Mouse (Mus musculus): Measurements from ENCODE around the gene Vac14. TPM values are rescaled to one million over a fixed set of nuclear protein-coding genes. Genes with fewer than 3 reads are reported as not detected.

The Vac14 gene
- polyA plus RNA-seq, 1 experiment from 2014 or later: 27.7 TPM

- H3K4me1 ChIP-seq: no peaks in the 10 kb centered on the region
- H3K27me3 ChIP-seq (ENCODE audit: low read depth, poor library complexity, severe bottlenecking): no peaks in the 10 kb centered on the region
- H3K27ac ChIP-seq (replicated peaks): no peak overlapping the region
- H3K9me3 ChIP-seq (replicated peaks): no peaks in the 10 kb centered on the region
- H3K36me3 ChIP-seq: peaks cover 75% of the 10 kb centered on the region
- H3K4me3 ChIP-seq: no peak overlapping the region
- WGBS: 87% methylated on average over 2 of the region's 2 CpGs
- no peak for DNase-seq (ENCODE audit: low spot score)
These were observed 54.8 kb downstream of the Vac14 start for GRCm38 (mm10) chr8:110673168-110673567.

- Histone ChIP-seq H3K27me3 (ENCODE audit: low read depth, poor library complexity, severe bottlenecking) (no peaks in the 10 kb centered on the region), H3K4me1 (peaks cover 6% of the 10 kb centered on the region), H3K27ac (replicated peaks) (no peak overlapping the region), H3K9me3 (replicated peaks) (no peaks in the 10 kb centered on the region), H3K36me3 (peaks cover 77% of the 10 kb centered on the region), H3K4me3 (no peak overlapping the region)
- DNase-seq (ENCODE audit: low spot score): no peak
- WGBS: 91% methylated on average over 1 of the region's 1 CpGs
These were observed 56.2 kb downstream of the Vac14 start for GRCm38 (mm10) chr8:110674589-110674988.

DNA sequence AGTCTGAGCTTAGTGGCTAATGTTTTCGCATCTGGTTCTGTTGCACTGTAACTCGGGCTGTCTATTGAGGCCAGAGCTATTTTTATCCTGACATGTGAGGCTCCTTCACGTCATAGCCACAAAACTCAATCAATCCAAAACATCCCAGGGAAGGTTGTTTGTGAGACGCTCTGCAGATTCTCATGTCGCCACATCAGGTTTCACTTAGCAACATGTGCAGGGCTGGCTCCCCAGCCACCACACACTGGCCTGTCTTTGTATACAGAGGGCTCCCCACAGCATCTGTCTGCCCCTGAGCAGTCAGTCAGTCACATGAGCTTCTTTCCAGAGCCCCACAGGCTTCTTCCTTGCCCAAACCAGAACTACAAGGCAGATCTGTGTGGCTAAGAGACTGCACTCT is 58.3 kb downstream of the Vac14 start:
- Histone ChIP-seq H3K27ac (replicated peaks) (no peak overlapping the region), H3K4me1 (peaks cover 6% of the 10 kb centered on the region), H3K36me3 (peaks cover 63% of the 10 kb centered on the region), H3K9me3 (replicated peaks) (no peaks in the 10 kb centered on the region), H3K4me3 (no peak overlapping the region), H3K27me3 (ENCODE audit: low read depth, poor library complexity, severe bottlenecking) (no peaks in the 10 kb centered on the region)
- WGBS: 83% methylated on average over 5 of the region's 5 CpGs
- DNase-seq (ENCODE audit: low spot score): peak; percentile 19

GRCm38 (mm10) chr8:110677174-110677660 is 58.8 kb downstream of the Vac14 start:
- H3K36me3 ChIP-seq: peaks cover 60% of the 10 kb centered on the region
- H3K9me3 ChIP-seq (replicated peaks): no peaks in the 10 kb centered on the region
- H3K4me3 ChIP-seq: no peak overlapping the region
- WGBS: 88% methylated on average over 5 of the region's 5 CpGs
- no peaks in the 10 kb centered on the region for H3K27me3 ChIP-seq (ENCODE audit: low read depth, poor library complexity, severe bottlenecking)
- DNase-seq (ENCODE audit: low spot score): no peak
- no peak overlapping the region; the same call in 1 of the 2 replicates for H3K27ac ChIP-seq (replicated peaks)
- peaks cover 6% of the 10 kb centered on the region for H3K4me1 ChIP-seq

- peaks cover 6% of the 10 kb centered on the region for H3K4me1 ChIP-seq
- no peaks in the 10 kb centered on the region for H3K27me3 ChIP-seq (ENCODE audit: low read depth, poor library complexity, severe bottlenecking)
- 71% methylated on average over 3 of the region's 3 CpGs for WGBS
- H3K4me3 ChIP-seq: no peak overlapping the region
- no peaks in the 10 kb centered on the region for H3K9me3 ChIP-seq (replicated peaks)
- no peak for DNase-seq (ENCODE audit: low spot score)
- no peak overlapping the region for H3K27ac ChIP-seq (replicated peaks)
- peaks cover 63% of the 10 kb centered on the region for H3K36me3 ChIP-seq
These were observed 60.6 kb downstream of the Vac14 start for GRCm38 (mm10) chr8:110678989-110679388.

GRCm38 (mm10) chr8:110687726-110688125 is 69.3 kb downstream of the Vac14 start:
- H3K36me3 ChIP-seq: peaks cover 82% of the 10 kb centered on the region
- no peaks in the 10 kb centered on the region for H3K4me1 ChIP-seq
- no peaks in the 10 kb centered on the region for H3K9me3 ChIP-seq (replicated peaks)
- WGBS: 90% methylated on average over 5 of the region's 5 CpGs
- H3K27me3 ChIP-seq (ENCODE audit: low read depth, poor library complexity, severe bottlenecking): no peaks in the 10 kb centered on the region
- DNase-seq (ENCODE audit: low spot score): no peak
- no peak overlapping the region for H3K4me3 ChIP-seq
- no peak overlapping the region for H3K27ac ChIP-seq (replicated peaks)

GRCm38 (mm10) chr8:110689961-110690360 is 71.6 kb downstream of the Vac14 start:
- H3K27me3 ChIP-seq (ENCODE audit: low read depth, poor library complexity, severe bottlenecking): no peaks in the 10 kb centered on the region
- H3K4me1 ChIP-seq: 0 out of 2 replicates have a peak, but pooled peaks cover 6% of the 10 kb centered on the region
- peaks cover 64% of the 10 kb centered on the region for H3K36me3 ChIP-seq
- no peak overlapping the region for H3K4me3 ChIP-seq
- 87% methylated on average over 9 of the region's 9 CpGs for WGBS
- H3K9me3 ChIP-seq (replicated peaks): no peaks in the 10 kb centered on the region
- no peak for DNase-seq (ENCODE audit: low spot score)
- H3K27ac ChIP-seq (replicated peaks): no peak overlapping the region

DNA sequence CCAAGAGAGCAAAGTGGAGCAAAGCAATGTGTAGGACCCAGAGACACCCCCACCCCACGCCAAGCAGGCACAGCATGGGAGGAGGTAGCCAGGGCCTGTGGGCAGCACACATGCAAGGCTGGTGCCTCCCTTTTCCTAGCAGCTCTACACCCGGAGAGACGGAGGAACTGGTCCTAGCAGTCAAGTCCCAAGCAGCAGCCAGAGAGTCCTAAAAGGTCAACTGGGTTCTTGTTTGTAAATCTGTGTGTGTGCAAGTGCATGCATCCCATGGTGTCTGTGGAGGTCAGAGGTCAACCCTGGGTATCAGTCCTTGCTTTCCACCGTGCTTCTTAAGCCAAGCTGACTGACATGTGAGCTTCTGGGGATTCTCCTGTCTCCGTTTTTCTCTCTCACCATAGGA is 75.8 kb downstream of the Vac14 start:
- Histone ChIP-seq H3K4me3 (no peak overlapping the region), H3K27me3 (ENCODE audit: low read depth, poor library complexity, severe bottlenecking) (no peaks in the 10 kb centered on the region), H3K4me1 (peaks cover 10% of the 10 kb centered on the region; the same call in 1 of the 2 replicates), H3K27ac (replicated peaks) (no peak overlapping the region), H3K36me3 (peaks cover 50% of the 10 kb centered on the region), H3K9me3 (replicated peaks) (no peaks in the 10 kb centered on the region)
- no peak for DNase-seq (ENCODE audit: low spot score)
- 69% methylated on average over 5 of the region's 5 CpGs for WGBS

DNA sequence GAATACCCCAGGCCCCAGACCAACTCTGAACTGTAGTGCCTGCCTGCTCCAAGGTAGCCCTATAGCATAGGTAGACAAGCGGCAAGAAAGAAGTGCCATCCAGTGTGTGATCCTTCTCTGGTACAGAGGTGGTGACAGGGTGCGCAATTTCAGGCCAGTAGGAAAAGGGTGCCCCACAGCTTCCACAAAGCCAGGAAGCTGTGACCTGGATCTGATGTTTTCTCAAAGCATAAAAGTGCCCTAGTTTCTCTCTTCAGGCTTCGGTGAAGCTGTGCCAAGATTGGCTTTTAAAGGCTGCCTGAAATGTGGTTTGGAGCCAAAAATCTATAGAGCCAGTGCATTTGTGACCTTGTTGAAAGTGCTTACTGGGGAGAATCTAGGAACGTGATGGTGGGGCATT is 76.4 kb downstream of the Vac14 start:
- no peak for DNase-seq (ENCODE audit: low spot score)
- peaks cover 50% of the 10 kb centered on the region for H3K36me3 ChIP-seq
- H3K27ac ChIP-seq (replicated peaks): no peak overlapping the region
- no peaks in the 10 kb centered on the region for H3K27me3 ChIP-seq (ENCODE audit: low read depth, poor library complexity, severe bottlenecking)
- peaks cover 10% of the 10 kb centered on the region; the same call in 1 of the 2 replicates for H3K4me1 ChIP-seq
- whole genome bisulfite sequencing: 93% methylated on average over 4 of the region's 4 CpGs
- H3K9me3 ChIP-seq (replicated peaks): no peaks in the 10 kb centered on the region
- no peak overlapping the region for H3K4me3 ChIP-seq

GRCm38 (mm10) chr8:110695431-110695830 is 77.0 kb downstream of the Vac14 start:
- H3K9me3 ChIP-seq (replicated peaks): no peaks in the 10 kb centered on the region
- H3K27me3 ChIP-seq (ENCODE audit: low read depth, poor library complexity, severe bottlenecking): no peaks in the 10 kb centered on the region
- 86% methylated on average over 5 of the region's 5 CpGs for WGBS
- H3K4me1 ChIP-seq: peaks cover 10% of the 10 kb centered on the region; the same call in 1 of the 2 replicates
- no peak overlapping the region for H3K27ac ChIP-seq (replicated peaks)
- no peak overlapping the region for H3K4me3 ChIP-seq
- no peak for DNase-seq (ENCODE audit: low spot score)
- peaks cover 43% of the 10 kb centered on the region for H3K36me3 ChIP-seq

DNA sequence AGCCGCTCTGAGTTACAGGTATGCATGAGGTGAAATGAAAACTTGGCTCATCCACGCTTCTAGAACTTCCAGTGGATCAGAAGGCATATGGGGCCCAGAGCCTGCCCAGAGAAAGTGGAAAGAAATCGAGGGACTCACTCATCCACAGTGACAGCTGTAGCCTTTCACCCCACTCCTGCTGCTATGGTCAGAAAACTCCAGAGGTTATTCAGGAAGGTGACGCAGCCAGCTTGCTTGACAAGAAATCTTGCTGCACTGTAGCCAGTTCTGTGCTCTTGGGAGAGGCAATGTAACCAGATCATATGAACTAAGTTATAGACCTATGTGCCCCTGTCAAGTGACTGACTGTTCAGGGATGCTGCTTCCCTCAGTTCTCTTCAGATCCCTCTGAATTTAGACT is 77.7 kb downstream of the Vac14 start:
- 85% methylated on average over 4 of the region's 4 CpGs for WGBS
- H3K9me3 ChIP-seq (replicated peaks): no peaks in the 10 kb centered on the region
- H3K4me3 ChIP-seq: no peak overlapping the region
- H3K36me3 ChIP-seq: peaks cover 40% of the 10 kb centered on the region
- H3K27me3 ChIP-seq (ENCODE audit: low read depth, poor library complexity, severe bottlenecking): no peaks in the 10 kb centered on the region
- H3K27ac ChIP-seq (replicated peaks): no peak overlapping the region
- peaks cover 10% of the 10 kb centered on the region; the same call in 1 of the 2 replicates for H3K4me1 ChIP-seq
- DNase-seq (ENCODE audit: low spot score): no peak

GRCm38 (mm10) chr8:110697571-110697970 is 79.2 kb downstream of the Vac14 start:
- Histone ChIP-seq H3K27ac (replicated peaks) (no peak overlapping the region), H3K9me3 (replicated peaks) (no peaks in the 10 kb centered on the region), H3K4me1 (peaks cover 15% of the 10 kb centered on the region), H3K27me3 (ENCODE audit: low read depth, poor library complexity, severe bottlenecking) (no peaks in the 10 kb centered on the region), H3K4me3 (no peak overlapping the region), H3K36me3 (peaks cover 48% of the 10 kb centered on the region)
- WGBS: 88% methylated on average over 5 of the region's 5 CpGs
- DNase-seq (ENCODE audit: low spot score): no peak

GRCm38 (mm10) chr8:110698098-110698497 is 79.7 kb downstream of the Vac14 start:
- Histone ChIP-seq H3K4me1 (peaks cover 20% of the 10 kb centered on the region), H3K4me3 (no peak overlapping the region), H3K36me3 (peaks cover 48% of the 10 kb centered on the region), H3K27me3 (ENCODE audit: low read depth, poor library complexity, severe bottlenecking) (no peaks in the 10 kb centered on the region), H3K9me3 (replicated peaks) (no peaks in the 10 kb centered on the region), H3K27ac (replicated peaks) (no peak overlapping the region)
- no peak for DNase-seq (ENCODE audit: low spot score)
- WGBS: 78% methylated on average over 1 of the region's 1 CpGs

DNA sequence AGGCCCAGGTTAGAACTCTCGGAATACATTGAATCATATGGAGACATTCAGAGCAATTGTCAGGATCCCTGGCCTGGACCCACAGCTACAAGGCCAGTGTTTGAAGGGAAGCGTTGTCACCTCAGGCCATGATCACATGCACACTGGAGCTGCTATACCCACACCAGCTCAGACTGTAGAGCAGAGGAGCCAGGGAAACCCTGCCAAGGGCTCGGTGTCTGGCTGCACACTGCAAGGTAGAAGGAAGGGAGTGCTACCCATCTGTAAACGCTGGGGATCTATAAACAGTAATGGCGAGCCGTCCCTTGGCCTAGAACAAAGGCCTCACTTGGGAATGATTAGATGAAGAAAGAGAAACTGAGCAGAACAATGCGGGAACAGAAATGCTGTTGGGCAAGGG is 81.1 kb downstream of the Vac14 start:
- peaks cover 45% of the 10 kb centered on the region for H3K36me3 ChIP-seq
- peaks cover 16% of the 10 kb centered on the region for H3K4me1 ChIP-seq
- 88% methylated on average over 7 of the region's 7 CpGs for whole genome bisulfite sequencing

More for the DNA sequence above, 81.1 kb downstream of the Vac14 start:
- no peak overlapping the region for H3K4me3 ChIP-seq
- H3K27me3 ChIP-seq (ENCODE audit: low read depth, poor library complexity, severe bottlenecking): no peaks in the 10 kb centered on the region
- no peaks in the 10 kb centered on the region for H3K9me3 ChIP-seq (replicated peaks)
- H3K27ac ChIP-seq (replicated peaks): no peak overlapping the region
- DNase-seq (ENCODE audit: low spot score): no peak

Measured in midbrain, embryonic 10.5 days (tissue).